Mouse (Mus musculus): ENCODE data around the gene Ear2. TPM values are rescaled to one million over a fixed set of nuclear protein-coding genes. Genes with fewer than 3 reads are reported as not detected.
"Not testable (repeated sequence)": the region's sequence is repeated elsewhere in the genome, so short reads cannot be mapped to it uniquely, and the experiment has no call there.

Gene Ear2
- total RNA-seq (2021): not detected

DNA sequence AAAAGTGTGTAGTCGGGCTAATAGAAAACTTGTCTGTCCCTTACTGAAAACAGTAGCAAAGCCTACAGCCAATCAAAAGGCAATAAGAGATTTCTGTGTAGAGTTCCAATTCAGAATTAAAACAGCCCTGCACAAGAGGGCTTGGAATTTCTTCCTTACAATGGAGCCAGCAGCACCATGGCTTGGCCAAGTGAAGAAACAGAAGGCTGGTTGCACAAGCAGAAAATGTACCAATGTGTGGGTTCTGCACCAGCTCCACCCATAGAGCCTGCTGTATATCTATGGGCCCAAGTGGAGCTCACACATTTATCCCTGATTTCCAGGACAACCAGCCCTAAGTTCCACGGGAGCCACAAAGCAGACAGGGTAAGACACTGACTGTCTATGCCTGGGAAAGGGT lies at the start of gene Ear2:
Gene Ear2, plus strand, starts transcription at position 301 of the 400 bp plus-strand sequence.
- intact Hi-C loops (cut with DNase I); DNase-seq (ENCODE audit: extremely low spot score in 1 of 2, low spot score in 2 of 2): not testable (repeated sequence)

DNA sequence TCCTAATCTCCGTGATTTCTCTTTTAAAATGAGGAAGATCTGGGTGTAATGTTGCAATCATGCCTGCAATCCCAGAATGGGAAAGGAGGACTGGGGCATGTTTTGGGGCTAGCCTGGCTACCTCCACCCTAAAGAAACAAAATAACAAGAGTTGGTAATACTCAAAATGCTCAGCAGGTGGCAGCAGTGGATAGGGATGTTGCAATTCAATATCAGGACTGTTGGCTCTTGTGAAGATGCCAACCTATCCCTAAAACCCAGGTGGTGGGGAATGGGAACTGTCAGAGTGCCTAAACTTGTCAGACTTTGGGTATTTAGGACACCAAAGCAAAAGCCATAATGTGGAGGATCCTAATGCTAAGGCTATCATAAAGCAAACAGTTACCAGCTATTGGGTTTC lies 34.6 kb upstream of the Ear2 start:
- DNase-seq (ENCODE audit: extremely low spot score in 1 of 2, low spot score in 2 of 2): peak in 1 of 2 experiments; percentile 1
- intact Hi-C loops (cut with DNase I): not testable (repeated sequence)

DNA sequence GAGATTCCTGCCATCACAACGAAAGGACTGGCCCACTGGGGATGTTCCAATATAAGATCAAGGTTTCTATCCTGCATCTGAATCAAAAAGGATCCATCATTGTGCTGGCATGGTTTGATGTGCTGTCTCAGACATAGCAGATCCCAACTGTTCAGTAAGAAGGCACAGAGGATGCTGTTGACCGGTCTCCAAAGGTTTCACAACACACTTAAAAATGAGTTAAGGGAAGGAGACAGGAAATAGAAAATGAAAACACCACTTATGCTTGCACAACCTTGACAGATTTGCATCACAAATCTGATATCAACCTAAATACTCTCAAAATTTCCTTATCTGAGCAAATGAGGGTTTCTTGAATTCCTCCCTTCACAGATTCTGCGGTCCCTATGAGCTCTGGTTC lies 31.9 kb upstream of the Ear2 start:
- intact Hi-C loops (cut with DNase I): not testable (repeated sequence)

GRCm38 (mm10) chr14:44077785-44078341 lies 24.6 kb upstream of the Ear2 start:
- intact Hi-C loops (cut with DNase I): not testable (repeated sequence)

More for the DNA sequence above, 31.9 kb upstream of the Ear2 start:
- not testable (repeated sequence) for DNase-seq (ENCODE audit: extremely low spot score in 1 of 2, low spot score in 2 of 2)

DNA sequence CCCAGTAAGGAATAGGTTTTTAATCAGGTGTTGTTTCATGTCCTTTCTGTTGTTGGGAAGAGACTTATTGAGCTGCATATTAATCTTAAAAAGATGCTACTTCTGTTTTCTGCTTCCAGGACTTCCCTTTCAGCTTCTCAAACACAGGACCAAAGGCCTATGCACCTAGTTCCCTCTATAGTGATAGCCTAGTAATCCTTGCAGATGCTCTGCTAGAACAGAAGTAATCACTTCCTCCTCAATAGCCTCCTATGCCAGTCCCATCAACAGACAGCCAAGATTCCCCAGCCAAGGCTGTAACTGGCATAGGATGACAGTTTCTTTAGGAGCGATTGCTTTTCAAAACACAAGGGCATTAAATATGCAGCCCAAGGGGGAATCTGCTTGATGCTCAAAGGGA lies 15.9 kb upstream of the Ear2 start:
- DNase-seq (ENCODE audit: extremely low spot score in 1 of 2, low spot score in 2 of 2); intact Hi-C loops (cut with DNase I): not testable (repeated sequence)

More at GRCm38 (mm10) chr14:44077785-44078341, 24.6 kb upstream of the Ear2 start:
- not testable (repeated sequence) for DNase-seq (ENCODE audit: extremely low spot score in 1 of 2, low spot score in 2 of 2)

GRCm38 (mm10) chr14:44087535-44087934 lies 14.9 kb upstream of the Ear2 start:
- DNase-seq (ENCODE audit: extremely low spot score in 1 of 2, low spot score in 2 of 2); intact Hi-C loops (cut with DNase I): not testable (repeated sequence)

- intact Hi-C loops (cut with DNase I); DNase-seq (ENCODE audit: extremely low spot score in 1 of 2, low spot score in 2 of 2): not testable (repeated sequence)
Measured at GRCm38 (mm10) chr14:44091524-44091923, 10.9 kb upstream of the Ear2 start.

DNA sequence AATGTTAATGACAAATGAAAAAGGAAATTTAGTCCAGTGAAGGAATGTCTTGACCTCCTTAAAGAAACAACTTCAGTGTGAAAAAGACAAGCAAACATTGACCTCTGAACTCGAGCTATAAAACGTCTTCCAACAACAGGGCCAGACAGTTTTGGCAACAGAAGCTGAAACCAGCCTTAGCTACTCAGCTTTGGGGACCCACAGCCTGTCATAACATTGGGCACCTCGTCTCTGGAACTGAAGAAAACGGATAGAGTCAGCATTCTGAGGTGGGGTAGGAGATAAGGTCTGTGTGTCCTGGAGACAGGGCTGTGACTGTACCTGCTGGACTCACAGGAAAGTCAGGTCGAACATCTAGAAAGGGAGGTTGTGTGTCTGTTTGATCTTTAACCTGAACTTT lies 8.0 kb upstream of the Ear2 start:
- intact Hi-C loops (cut with DNase I); DNase-seq (ENCODE audit: extremely low spot score in 1 of 2, low spot score in 2 of 2): not testable (repeated sequence)

GRCm38 (mm10) chr14:44100030-44100429 lies 2.4 kb upstream of the Ear2 start:
- DNase-seq (ENCODE audit: extremely low spot score in 1 of 2, low spot score in 2 of 2); intact Hi-C loops (cut with DNase I): not testable (repeated sequence)

- intact Hi-C loops (cut with DNase I): no loop called here
- DNase-seq (ENCODE audit: extremely low spot score in 1 of 2, low spot score in 2 of 2): no peak
Measured at GRCm38 (mm10) chr14:44110981-44111380, 8.5 kb downstream of the Ear2 start.

DNA sequence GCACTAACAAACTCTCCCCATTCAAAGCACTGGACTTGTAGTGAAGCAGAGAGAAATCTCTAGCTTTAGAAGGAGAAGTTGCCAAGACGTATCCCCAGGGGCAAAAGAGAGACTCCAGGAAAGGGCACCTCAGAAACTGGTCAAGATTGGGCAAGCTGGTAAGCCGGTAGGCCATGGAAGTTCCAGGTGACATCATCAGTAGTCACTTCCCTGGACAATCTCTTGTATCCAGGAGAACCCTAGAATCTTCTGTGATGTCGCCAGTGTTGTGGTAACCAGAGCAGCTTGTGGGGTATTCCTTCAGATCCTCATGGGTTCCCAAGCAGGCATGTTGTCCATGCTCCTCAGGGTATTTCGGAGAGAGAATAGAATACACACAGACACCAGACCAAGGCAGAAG lies 21.1 kb downstream of the Ear2 start, which contains the start of gene Gm3327:
Gene Gm3327, plus strand, starts transcription at position 301 of the 400 bp plus-strand sequence.
- intact Hi-C loops (cut with DNase I); DNase-seq (ENCODE audit: extremely low spot score in 1 of 2, low spot score in 2 of 2): not testable (repeated sequence)

Other genes with a start within 250 kb of the Ear2 start
- gene Ear1, start 227.1 kb upstream of the Ear2 start, total RNA-seq (2021): not detected
- gene Ear10, start 179.1 kb upstream of the Ear2 start, total RNA-seq (2021): not detected
- gene Gm8113, start 177.3 kb upstream of the Ear2 start, total RNA-seq (2021): under 1 TPM; 0.22 to 0.45 TPM
- gene Ang5, start 145.6 kb upstream of the Ear2 start, total RNA-seq (2021): not detected
- not detected for gene Ang6, start 100.4 kb upstream of the Ear2 start, total RNA-seq (2021)
- not detected for gene Gm3327, start 21.2 kb downstream of the Ear2 start, total RNA-seq (2021)
- gene Gm8212, start 95.0 kb downstream of the Ear2 start, total RNA-seq (2021): not detected
- gene 4930503E14Rik, start 110.6 kb downstream of the Ear2 start, total RNA-seq (2021): not detected
- gene Gm8220, start 182.9 kb downstream of the Ear2 start, total RNA-seq (2021): not detected
- gene Gm5930, start 235.9 kb downstream of the Ear2 start, total RNA-seq (2021): not detected

Measured in left cerebral cortex, postnatal 10 days (tissue).